Mouse (Mus musculus) midbrain, embryonic 13.5 days (tissue): ENCODE measurements around the gene Ercc2. TPM values are rescaled to one million over a fixed set of nuclear protein-coding genes. Genes with fewer than 3 reads are reported as not detected.
A peak's percentile ranks its signal among the peaks of the same experiment; 100 is the strongest.

Source experiments
- ATAC-seq: fragments of 200-750 bp; cut with Nextera tagmentation; 2 replicates; pipeline ENCODE4 v1.8.0; 2017; ENCODE audit warnings: mild to moderate bottlenecking, moderate TSS enrichment, moderate library complexity
- H3K27ac ChIP-seq: fragments of 300-500 bp; sonication (generic); 2 replicates; pipeline ENCODE4 v1.5.1; 2015; ENCODE audit warnings: inconsistent platforms, mild to moderate bottlenecking, moderate library complexity
- H3K27me3 ChIP-seq: fragments of 300-500 bp; sonication (generic); 2 replicates; pipeline ENCODE4 v1.6.1; 2015; ENCODE audit warnings: mild to moderate bottlenecking, inconsistent platforms
- H3K36me3 ChIP-seq: fragments of 300-500 bp; sonication (generic); 2 replicates; pipeline ENCODE4 v1.6.1; 2015; ENCODE audit warnings: mild to moderate bottlenecking, inconsistent platforms
- H3K4me1 ChIP-seq: fragments of 300-500 bp; sonication (generic); replicated peaks from 2 replicates; pipeline ENCODE4 v1.6.1; 2015; ENCODE audit warnings: inconsistent platforms
- H3K4me2 ChIP-seq: fragments of 300-500 bp; sonication (generic); replicated peaks from 2 replicates; pipeline ENCODE4 v1.6.1; 2015; ENCODE audit warnings: moderate library complexity, mild to moderate bottlenecking, inconsistent platforms
- H3K4me3 ChIP-seq: fragments of 300-500 bp; sonication (generic); replicated peaks from 2 replicates; pipeline ENCODE4 v1.5.1; 2015; ENCODE audit warnings: mild to moderate bottlenecking, inconsistent platforms
- H3K9ac ChIP-seq: fragments of 300-500 bp; sonication (generic); replicated peaks from 2 replicates; pipeline ENCODE4 v1.6.1; 2015; ENCODE audit warnings: mild to moderate bottlenecking, inconsistent platforms
- H3K9me3 ChIP-seq: fragments of 300-500 bp; sonication (generic); 2 replicates; pipeline ENCODE4 v1.6.1; 2016; ENCODE audit warnings: mild to moderate bottlenecking, inconsistent platforms
- WGBS: fragments of 180-500 bp; shearing (Covaris S2); methylation state at CpG from one replicate; pipeline ENCODE4 v1.1.7; 2015; 5-methylcytosine and 5-hydroxymethylcytosine counted together
- microRNA counts: library from miRNA; unstranded; fragments of <30 nt; microRNA quantifications from one replicate; lab custom pipeline; 2016
- microRNA-seq: library from miRNA; unstranded; fragments of <30 nt; microRNA quantifications from one replicate; pipeline ENCODE4, GENCODE M21; 2016
- polyA plus RNA-seq: library from polyadenylated mRNA; unstranded; fragments of >200 nt; fragmentation: Nextera tagmentation; extraction: Ambion mirVana; gene quantifications from 2 replicates; pipeline ENCODE4 v1.2.1, GENCODE M21; 2015

Ercc2 gene
- polyA plus RNA-seq, 1 experiment from 2014 or later = 28.9 TPM

- Histone ChIP-seq H3K27ac (no peak overlapping the region), H3K4me1 (no peaks in the 10 kb centered on the region), H3K27me3 (no peaks in the 10 kb centered on the region), H3K4me2 (no peak overlapping the region), H3K9ac (no peak overlapping the region), H3K36me3 (peaks cover 96% of the 10 kb centered on the region), H3K4me3 (no peak overlapping the region), H3K9me3 (no peaks in the 10 kb centered on the region)
- WGBS = 98% methylated on average over 2 of the region's 2 CpGs
- no peak for ATAC-seq
These were observed 54.5 kb downstream of the Ercc2 start for GRCm38 (mm10) chr7:19436276-19436675.

DNA sequence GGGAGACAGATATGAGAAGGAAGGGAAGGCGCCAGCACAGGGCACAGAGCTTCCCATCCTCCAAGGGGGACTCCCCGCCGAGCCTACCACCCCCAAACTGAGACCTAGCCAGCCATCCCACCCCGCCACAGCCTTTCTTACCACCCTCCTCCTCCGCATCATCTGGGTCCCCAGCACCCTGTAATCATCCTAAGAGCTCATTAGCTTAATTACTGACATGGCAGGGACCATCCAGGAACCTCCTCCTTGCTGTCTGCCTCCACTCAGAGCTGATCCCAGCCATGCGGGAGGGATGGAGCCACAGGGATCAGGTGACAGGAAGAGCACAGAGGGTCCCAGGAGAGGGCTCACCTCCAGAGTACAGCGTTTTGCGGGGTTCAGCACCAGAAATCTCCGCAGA is 55.2 kb downstream of the Ercc2 start:
- 91% methylated on average over 9 of the region's 9 CpGs for WGBS
- no peak for ATAC-seq
- no peak overlapping the region for H3K4me2 ChIP-seq

GRCm38 (mm10) chr7:19441448-19442091 is 59.8 kb downstream of the Ercc2 start:
- Histone ChIP-seq H3K27me3 (no peaks in the 10 kb centered on the region), H3K9me3 (no peaks in the 10 kb centered on the region), H3K36me3 (peaks cover 84% of the 10 kb centered on the region), H3K9ac (no peak overlapping the region), H3K4me1 (no peaks in the 10 kb centered on the region), H3K27ac (no peak overlapping the region), H3K4me3 (no peak overlapping the region), H3K4me2 (no peak overlapping the region)
- 90% methylated on average over 9 of the region's 9 CpGs for WGBS
- no peak for ATAC-seq

More for the DNA sequence above, 55.2 kb downstream of the Ercc2 start:
- H3K36me3 ChIP-seq = peaks cover 94% of the 10 kb centered on the region
- H3K9me3 ChIP-seq = no peaks in the 10 kb centered on the region
- no peak overlapping the region for H3K27ac ChIP-seq
- no peaks in the 10 kb centered on the region for H3K27me3 ChIP-seq
- no peaks in the 10 kb centered on the region for H3K4me1 ChIP-seq
- H3K4me3 ChIP-seq = no peak overlapping the region
- no peak overlapping the region for H3K9ac ChIP-seq

DNA sequence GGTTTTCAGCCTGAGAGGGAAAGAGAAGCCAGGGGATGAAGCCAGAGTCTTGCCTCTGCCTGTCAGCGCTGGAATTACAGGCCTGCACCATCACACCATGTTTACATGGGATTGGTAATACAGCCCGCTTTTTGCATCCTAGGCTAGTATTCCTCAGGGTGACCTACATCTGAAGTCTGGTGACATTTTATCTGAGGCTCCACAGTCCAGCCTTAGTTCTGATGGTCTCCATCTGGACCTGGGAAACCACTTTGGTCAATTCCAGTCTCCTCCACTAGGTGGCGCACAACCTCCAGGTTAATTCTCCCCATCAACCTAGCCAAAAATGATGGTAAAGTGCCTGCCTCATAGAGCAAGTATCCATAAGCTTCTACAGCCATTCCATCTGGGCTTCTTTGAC is 61.5 kb downstream of the Ercc2 start:
- no peaks in the 10 kb centered on the region for H3K4me1 ChIP-seq
- H3K4me2 ChIP-seq = no peak overlapping the region
- no peaks in the 10 kb centered on the region for H3K27me3 ChIP-seq
- H3K36me3 ChIP-seq = peaks cover 84% of the 10 kb centered on the region
- no peak overlapping the region for H3K27ac ChIP-seq
- H3K9ac ChIP-seq = no peak overlapping the region
- H3K9me3 ChIP-seq = no peaks in the 10 kb centered on the region
- peak; percentile 70 for ATAC-seq
- H3K4me3 ChIP-seq = no peak overlapping the region
- 43% methylated on average over 3 of the region's 3 CpGs for WGBS

DNA sequence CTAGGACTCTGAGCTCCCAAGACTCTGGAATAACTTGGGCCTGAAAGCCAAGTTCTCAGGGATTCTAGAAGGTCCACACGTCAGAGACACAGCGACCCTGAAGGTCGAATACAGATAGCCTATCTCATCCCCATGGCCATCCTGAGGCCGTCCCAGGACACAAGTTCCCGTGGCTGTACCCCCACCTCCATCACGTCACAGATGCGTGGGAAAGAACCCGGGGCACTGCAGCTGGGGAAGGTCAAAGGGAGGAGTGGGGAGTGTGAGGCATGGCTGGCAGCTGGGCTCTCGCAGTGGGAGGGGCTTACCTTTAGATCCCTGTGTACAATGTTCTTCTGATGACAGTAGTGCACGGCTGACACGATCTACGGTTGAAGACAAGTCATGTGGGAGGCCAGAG is 63.0 kb downstream of the Ercc2 start:
- H3K4me3 ChIP-seq = no peak overlapping the region

More for the DNA sequence above, 63.0 kb downstream of the Ercc2 start:
- H3K9me3 ChIP-seq = no peaks in the 10 kb centered on the region
- H3K27ac ChIP-seq = no peak overlapping the region
- H3K4me1 ChIP-seq = no peaks in the 10 kb centered on the region
- peaks cover 88% of the 10 kb centered on the region for H3K36me3 ChIP-seq
- no peaks in the 10 kb centered on the region for H3K27me3 ChIP-seq
- H3K9ac ChIP-seq = no peak overlapping the region
- no peak for ATAC-seq
- H3K4me2 ChIP-seq = no peak overlapping the region
- 90% methylated on average over 12 of the region's 12 CpGs for WGBS

MicroRNAs within 50 kb of the gene (microRNA counts, 519-probe panel; counts per million panel counts)
- microRNA mmu-miR-343 (lab: Ali Mortazavi, UCI) = 110 counts per million, percentile 56 among the panel's probes with 10 or more counts

Small RNA genes lying within 50 kb of the gene (microRNA-seq; reads per million reads assigned to microRNA genes)
- gene Mir343 = not detected

Other genes starting within 250 kb of the Ercc2 start
- 22.5 and 23.9 TPM in 2 replicates for gene Qpctl, start 232.7 kb upstream of the Ercc2 start, polyA plus RNA-seq
- gene Snrpd2, start 232.3 kb upstream of the Ercc2 start, polyA plus RNA-seq = 124 and 126 TPM in 2 replicates
- gene Gipr, start 215.9 kb upstream of the Ercc2 start, polyA plus RNA-seq = 2.6 and 3.4 TPM in 2 replicates
- 6.3 and 10.0 TPM in 2 replicates for gene Eml2, start 205.6 kb upstream of the Ercc2 start, polyA plus RNA-seq
- gene Gpr4, start 169.5 kb upstream of the Ercc2 start, polyA plus RNA-seq = 1.8 and 1.9 TPM in 2 replicates
- 39.4 and 40.5 TPM in 2 replicates for gene Opa3, start 153.7 kb upstream of the Ercc2 start, polyA plus RNA-seq
- 28.6 and 38.0 TPM in 2 replicates for gene Vasp, start 110.2 kb upstream of the Ercc2 start, polyA plus RNA-seq
- 0.34 and 0.88 TPM in 2 replicates for gene Ppm1n, start 101.9 kb upstream of the Ercc2 start, polyA plus RNA-seq
- gene Rtn2, start 99.4 kb upstream of the Ercc2 start, polyA plus RNA-seq = 97.4 and 102 TPM in 2 replicates
- not detected in 2 replicates for gene Fosb, start 72.0 kb upstream of the Ercc2 start, polyA plus RNA-seq
- gene Ercc1, start 37.2 kb upstream of the Ercc2 start, polyA plus RNA-seq = 84.1 and 91.9 TPM in 2 replicates
- 19.6 and 20.4 TPM in 2 replicates for gene Cd3eap, start 22.5 kb upstream of the Ercc2 start, polyA plus RNA-seq
- gene Ppp1r13l, start 22.3 kb upstream of the Ercc2 start, polyA plus RNA-seq = 1.2 and 2.3 TPM in 2 replicates
- gene Klc3, start 22.1 kb downstream of the Ercc2 start, polyA plus RNA-seq = 1.1 and 1.2 TPM in 2 replicates
- 0.07 TPM in 1 of 2 replicates, not detected in the other for gene Ckm, start 22.8 kb downstream of the Ercc2 start, polyA plus RNA-seq
- gene Mark4, start 76.8 kb downstream of the Ercc2 start, polyA plus RNA-seq = 13.9 and 16.3 TPM in 2 replicates
- 0.24 and 0.32 TPM in 2 replicates for gene Exoc3l2, start 81.3 kb downstream of the Ercc2 start, polyA plus RNA-seq
- gene Bloc1s3, start 126.4 kb downstream of the Ercc2 start, polyA plus RNA-seq = 2.9 and 4.5 TPM in 2 replicates
- gene Trappc6a, start 126.4 kb downstream of the Ercc2 start, polyA plus RNA-seq = 36.6 and 43.3 TPM in 2 replicates
- 0.08 and 0.11 TPM in 2 replicates for gene Nkpd1, start 135.8 kb downstream of the Ercc2 start, polyA plus RNA-seq
- gene Ppp1r37, start 181.1 kb downstream of the Ercc2 start, polyA plus RNA-seq = 25.7 and 37.0 TPM in 2 replicates
- 0.26 and 0.31 TPM in 2 replicates for gene Zfp296, start 195.3 kb downstream of the Ercc2 start, polyA plus RNA-seq
- gene Gemin7, start 195.6 kb downstream of the Ercc2 start, polyA plus RNA-seq = 134 and 138 TPM in 2 replicates
- 54.0 and 65.0 TPM in 2 replicates for gene Clasrp, start 222.5 kb downstream of the Ercc2 start, polyA plus RNA-seq
- 3.8 and 4.1 TPM in 2 replicates for gene Relb, start 247.4 kb downstream of the Ercc2 start, polyA plus RNA-seq